Mouse (Mus musculus) left cerebral cortex, postnatal 14 days (tissue): ENCODE measurements at regions not wholly inside any gene's neighbourhood (a gene's known extent, or its start where the extent isn't known, plus 50 kb on each side); places are given as distances from the start of the nearest gene placed in this dataset.

ENCODE experiments used
- DNase-seq, 2 experiments: peaks; one replicate each; pipeline ENCODE4 v3.0.0; 2021 to 2022; ENCODE audit warnings: low spot score in 2 of 2, mixed read lengths in 1 of 2
- intact Hi-C: fragments of 180-260 bp; cut with DNase I; formaldehyde crosslinking; loops from one replicate; pipeline ENCODE4 v1.15.1; 2025

DNA sequence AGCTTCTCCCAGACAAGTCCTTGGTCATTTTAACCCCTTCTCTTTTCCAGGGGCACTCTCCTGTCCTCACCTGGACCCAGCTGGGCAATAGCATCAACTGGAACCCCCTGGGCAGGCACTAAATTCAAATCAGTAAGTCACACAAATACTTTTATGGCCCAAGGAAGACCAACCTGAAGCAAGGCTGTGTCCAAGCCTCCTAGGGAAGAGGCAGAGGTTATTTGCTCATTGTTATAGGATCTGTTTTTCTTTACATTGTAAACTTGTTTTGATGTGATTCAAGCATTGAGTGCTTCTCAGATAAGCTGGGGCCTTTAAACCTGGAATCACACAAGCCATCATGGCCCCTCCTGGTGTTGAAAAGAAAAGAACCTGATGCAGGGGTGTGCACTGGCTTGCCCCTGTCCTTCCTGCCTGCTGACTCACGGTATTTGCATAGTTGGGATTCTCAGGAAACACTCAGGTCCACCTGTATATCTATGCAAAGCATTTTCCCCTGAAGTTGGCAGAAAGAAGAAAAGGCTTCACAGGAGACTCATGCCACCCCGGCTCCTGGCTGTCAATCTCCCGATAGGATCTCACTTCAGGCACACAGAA, 114.9 kb upstream of the Kit start:
- no peak for DNase-seq
- intact Hi-C loops = no loop called here

DNA sequence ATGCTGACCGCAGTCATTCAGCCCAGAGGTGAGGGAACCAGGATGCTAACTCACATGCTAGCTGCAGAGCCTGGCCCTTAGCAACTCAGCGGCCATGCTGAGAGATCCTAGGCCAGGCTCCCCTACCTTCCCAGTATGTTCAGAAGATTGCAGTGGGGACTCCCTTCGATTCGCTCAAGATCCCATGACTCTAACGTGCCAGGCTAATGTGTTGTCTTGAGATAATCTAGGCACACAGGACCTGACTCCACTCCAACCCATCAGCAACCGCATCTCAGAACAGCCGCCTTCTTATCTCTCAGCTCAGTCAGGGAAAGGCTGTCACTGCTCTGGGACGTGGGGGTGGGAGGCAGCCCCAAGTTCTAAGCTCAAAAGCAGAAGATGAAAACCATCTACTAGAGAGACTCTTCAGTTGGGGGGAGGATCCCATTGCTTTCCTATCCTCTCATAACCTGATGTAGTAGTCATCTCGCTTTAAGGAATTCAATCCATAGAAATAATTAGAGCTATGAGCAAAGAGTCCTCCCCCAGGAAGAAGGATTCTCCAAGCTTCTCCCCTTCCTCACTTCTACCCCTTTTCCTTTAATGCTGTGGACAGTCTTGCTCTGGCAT, 114.2 kb upstream of the Kit start:
- DNase-seq = no peak
- intact Hi-C loops = no loop called here

DNA sequence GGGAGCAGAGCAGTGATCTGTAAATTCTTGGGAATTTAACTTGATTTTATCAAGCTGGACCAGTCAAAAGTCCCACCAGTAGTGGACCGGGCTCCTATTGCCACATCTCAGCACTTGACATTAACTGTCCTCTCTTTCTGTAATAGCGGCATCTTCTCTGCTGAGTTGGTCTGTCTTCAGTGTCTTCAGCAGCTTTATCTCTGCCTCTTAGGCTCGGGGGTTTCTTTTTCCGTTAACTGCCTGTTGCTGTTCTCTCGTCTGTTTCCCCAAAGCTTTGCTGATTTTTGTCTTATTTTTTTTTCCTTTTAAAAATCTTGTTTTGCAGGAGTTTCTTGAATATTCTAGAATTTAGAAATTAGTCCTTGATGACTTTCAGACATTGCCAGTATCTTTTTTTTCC, 113.3 kb upstream of the Kit start:
- intact Hi-C loops = no loop called here
- DNase-seq = no peak

DNA sequence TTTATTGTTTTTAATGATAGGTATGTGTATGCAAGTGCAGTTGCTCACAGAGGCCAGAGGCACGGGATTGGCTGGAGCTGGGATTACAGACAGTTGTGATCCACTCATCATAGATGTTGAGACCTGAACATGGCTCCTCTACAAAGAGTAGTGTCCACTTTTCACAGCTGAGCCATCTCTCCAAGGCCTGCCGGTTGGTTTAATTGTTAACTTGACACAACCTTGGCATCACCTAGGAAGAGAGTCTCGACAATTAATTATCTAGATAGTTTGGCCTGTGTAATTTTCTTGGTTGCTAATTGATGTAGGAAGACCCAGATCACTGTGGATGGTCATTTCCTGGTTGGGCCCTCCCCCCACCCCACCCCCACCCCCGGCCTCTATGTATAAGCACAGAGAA, 111.1 kb upstream of the Kit start:
- intact Hi-C loops = no loop called here
- DNase-seq = no peak

DNA sequence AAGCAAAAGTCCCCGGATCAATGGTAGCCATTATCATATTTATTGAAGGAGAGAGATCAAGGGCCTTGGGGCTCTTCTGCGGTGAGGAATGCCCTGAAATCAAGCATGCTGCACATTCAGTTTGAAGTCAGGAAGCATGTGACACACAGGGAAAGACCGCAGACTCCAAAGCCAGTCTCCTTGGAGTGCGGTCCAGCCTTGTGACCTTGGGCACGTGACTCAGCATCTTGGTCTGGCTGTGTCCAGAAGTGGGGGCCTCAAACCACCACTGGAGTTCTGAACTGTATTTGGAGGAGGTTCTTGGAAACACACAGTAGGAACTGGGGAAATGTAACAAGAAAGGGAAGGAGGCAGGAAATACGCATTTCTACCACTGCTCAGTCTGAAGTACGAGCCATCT, 109.0 kb upstream of the Kit start:
- no peak for DNase-seq
- intact Hi-C loops = no loop called here

DNA sequence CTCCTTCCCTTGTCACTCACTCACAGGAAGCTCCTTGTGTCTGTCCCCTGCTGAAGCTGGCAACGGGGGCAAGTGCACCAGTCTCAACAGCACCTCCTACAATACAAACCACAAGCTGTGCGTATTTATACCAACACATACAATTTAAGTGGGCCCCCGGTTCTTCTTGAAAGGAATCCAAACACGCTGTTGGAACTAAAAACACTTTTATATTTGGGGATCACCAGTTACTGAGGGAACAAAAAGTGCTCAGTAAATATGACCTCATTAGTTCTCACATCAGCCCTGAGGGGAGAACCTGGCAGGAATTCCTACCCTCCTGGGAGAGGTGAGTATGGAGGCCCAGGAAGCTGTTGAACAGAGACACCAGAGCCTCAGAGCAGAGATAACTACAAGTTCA, 107.8 kb upstream of the Kit start:
- intact Hi-C loops = no loop called here
- DNase-seq = no peak

DNA sequence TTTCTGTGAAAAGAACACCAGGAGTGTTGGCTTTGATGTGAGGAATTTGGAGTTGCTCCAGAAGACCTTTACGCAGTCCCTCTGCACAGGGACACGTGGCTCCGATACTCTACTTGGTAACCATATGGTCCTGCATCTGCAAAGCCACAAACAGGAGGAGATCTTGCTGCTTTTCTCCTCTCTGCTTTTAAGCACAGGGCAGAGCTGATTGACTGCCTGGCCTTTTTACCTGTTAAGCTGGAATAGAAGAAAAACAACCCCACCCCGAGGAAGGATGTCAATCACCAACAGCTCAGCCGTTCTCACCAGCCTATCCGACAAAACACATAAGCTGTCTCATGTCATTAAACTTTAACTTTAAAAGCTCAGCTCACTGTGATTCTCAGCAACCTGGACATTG, 106.8 kb upstream of the Kit start:
- intact Hi-C loops = no loop called here
- no peak for DNase-seq

DNA sequence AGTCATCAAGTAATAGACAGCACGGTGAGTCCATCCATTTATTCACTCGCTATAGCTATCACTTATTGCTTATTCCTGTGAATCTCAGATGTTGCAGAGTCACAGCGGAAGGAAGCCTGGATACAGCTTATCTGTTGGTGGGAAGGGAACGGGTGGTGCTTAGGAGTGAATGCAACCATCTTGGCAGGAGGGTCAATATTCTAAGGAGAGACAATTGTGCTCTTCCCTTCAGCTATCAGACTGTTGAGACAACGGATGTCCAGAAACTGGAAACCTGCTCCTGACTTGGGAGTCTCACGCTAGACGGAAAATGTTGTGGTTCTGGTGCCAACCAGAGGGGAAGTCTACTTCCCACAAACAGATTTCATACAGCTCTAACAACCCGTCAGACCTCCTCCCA, 103.7 kb upstream of the Kit start:
- DNase-seq = no peak
- intact Hi-C loops = no loop called here

DNA sequence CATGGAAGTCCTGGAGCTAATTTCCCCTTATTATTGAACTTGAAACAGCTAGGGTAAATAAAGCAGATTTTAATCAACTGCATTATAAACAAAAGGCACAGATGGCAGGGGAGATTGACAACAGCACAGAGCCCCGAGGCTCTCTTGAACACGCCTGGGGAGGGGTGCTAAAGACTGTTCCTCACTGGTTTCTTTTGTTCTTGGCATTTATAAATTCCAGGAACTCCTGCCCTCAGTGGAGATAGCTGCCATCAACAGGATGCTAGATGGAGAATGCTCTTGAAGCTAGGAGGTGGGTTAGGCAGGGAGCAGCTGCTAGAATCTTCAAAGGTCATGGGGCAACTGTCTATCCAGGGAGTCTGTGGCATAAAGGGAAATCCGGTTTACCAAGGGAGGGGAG, 102.2 kb upstream of the Kit start:
- DNase-seq = no peak
- intact Hi-C loops = no loop called here

DNA sequence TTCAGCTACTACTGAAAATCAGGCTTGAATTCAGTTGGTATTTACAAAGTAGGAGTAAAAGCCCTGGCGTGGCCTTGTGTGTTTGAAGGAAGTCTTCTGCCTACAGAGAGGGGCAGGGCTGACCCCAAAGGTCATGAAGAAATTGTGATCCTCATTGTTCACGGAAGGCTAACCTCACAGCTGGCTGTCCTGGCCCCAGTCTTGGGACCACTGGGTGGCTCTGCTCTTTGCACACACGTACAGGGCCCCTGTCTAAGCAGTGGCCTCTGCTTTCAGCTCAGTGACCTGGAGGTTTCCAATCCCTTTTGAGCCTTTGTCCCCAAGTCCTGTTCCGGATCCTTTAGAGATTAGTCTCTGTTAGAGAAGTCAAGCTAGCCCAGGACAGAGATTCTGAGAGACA, 99.3 kb upstream of the Kit start:
- intact Hi-C loops = no loop called here
- DNase-seq = no peak

DNA sequence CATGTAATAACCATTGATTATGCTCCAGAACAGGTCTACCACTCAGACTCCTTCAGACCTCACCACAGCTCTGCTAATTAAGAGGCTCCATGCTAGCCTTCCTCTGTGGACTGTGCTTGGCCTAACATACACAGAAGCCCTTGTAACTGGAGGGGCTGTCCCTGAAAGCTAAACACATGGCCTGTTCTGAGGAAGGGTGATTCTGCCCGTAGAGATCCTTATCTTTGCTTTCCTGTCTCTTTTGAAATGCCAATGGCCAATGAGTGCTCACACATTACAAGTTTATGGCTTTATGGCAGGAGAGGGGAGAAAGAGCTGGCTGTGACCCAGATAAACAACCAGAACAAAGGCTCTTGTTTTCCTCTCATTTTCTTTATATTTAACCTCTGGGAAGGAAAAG, 96.2 kb upstream of the Kit start:
- intact Hi-C loops = no loop called here
- DNase-seq = no peak

DNA sequence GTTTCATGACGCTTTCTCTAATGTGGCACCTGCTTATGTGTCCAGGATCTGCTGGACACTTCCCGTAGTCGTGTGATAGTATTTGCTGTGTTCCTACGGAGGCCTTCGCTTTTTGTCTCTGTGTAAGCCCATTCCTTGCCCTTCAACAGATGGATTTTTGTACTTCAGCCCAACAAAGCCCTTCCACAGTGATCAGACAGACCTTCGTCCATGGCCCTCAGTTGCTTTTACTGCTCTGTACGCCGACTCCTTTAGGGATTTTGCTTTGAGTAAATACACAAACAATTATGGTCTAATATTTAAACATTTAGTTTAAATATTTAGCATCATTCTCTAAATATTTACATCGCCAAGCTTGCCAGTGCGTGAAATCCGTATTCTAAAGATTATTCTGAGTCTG, 95.6 kb upstream of the Kit start:
- intact Hi-C loops = no loop called here
- no peak for DNase-seq

DNA sequence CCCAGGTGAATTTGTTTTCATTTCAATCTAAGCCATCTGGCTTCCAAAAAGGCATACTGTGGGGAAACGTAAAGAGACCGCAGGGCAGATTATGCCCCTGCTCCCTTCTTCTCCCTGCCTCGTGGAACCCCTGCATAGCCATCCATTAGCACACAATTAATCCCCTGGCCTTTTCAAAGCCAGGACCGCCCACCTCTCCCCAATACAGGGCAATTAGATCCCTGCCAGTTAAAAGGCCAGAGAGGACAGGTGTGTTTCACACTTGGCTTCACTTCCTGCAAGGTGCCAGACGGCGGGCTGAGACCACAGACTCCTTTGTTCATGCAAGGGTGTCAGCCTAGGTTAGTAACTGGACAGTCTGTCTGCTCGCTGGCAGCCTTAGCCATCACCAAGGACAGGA, 93.1 kb upstream of the Kit start:
- intact Hi-C loops = no loop called here
- no peak for DNase-seq

DNA sequence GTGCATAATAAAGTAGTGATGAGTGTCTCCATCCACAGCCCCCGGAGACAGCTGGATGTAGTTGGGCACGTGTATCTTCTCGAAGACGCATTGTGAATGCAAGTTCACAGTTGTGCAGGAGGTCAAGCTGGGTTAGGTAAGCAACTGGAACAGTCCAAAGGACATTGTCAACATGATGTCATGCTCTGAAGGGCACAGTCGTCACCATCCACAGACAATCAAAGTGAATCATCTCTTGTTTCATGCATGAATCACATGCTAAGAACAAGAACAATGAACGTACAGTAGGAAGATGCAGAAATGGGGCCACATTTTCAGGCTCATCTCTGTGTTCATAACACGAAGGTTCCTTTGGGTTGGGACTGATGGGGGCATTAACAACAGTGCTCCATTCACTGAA, 90.4 kb upstream of the Kit start:
- DNase-seq = no peak
- intact Hi-C loops = no loop called here

DNA sequence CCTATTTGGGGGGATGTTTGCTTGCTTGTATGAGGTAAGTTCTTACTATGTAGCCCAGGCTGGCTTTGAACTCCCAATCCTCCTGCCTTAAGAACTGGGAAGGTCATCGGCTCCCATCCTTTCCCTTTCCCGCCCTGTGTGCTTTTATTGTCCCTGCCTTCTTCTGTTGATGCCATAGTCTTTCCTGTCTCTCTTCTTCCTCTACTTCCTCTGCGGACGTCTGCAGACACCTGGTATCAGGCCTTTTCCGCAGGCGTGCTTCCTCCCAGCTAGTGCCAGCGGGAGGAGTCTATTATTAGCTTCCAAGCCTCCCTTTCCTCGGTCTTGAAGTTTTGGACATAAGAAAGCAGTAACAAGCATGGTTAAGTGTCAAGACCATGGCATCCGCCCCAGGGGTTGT, 83.9 kb upstream of the Kit start:
- intact Hi-C loops = no loop called here
- DNase-seq = no peak

DNA sequence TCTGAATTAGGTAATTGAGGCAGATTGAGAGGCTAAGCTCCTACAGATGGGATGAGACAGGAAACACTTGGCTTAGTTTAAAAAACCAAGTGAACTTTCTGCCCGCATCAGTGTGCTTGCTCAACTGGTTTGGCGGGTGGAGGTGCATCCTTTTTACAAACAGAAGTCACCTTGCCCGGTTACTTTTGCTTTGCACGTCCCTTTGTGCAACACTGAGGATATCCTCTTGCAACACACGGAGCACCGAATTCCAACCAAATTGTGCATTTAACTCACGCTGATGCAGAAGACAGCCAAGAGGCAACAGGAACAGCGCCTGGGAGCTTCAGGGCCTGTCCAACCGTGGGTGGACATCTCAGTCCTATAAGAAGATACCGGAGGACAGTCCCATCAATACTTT, 80.6 kb upstream of the Kit start:
- intact Hi-C loops = no loop called here
- DNase-seq = no peak

DNA sequence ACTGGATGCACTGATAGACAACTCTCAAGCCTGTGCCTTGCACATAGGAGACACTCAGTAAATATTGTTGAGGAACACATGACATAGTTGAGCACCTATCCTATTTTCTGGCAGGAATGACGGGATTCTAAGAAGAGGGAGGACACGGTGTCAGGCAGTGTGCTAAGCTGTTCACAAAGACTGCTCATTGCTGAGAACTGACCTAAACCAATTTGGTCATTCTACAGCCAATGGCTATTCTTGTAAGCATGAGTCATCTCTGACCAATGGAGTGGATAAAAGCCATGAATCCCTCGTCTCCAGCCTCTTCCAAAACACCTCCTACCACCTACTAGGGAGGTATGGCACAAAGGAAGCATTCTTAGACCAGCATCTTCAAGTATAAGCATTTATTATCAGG, 75.7 kb upstream of the Kit start:
- intact Hi-C loops = no loop called here
- no peak for DNase-seq

DNA sequence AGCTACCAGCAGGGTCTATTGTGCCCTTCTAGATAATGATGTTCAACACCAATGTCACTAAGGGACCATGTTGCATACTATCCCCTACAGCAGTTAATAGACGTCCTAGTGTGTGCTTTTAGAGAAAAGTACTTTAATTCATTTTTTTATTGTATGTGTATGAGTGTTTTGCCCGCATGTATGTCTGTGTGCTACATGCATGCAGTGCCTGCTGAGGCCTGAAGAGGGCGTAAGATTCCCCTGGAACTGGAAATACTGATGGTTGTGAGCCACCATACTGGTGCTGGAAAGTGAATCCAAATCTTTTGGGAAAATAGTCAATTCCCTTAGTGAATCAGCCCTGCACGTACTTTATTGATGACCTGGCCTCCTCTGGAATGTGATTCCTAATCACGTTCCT, 75.0 kb upstream of the Kit start:
- intact Hi-C loops = no loop called here
- no peak for DNase-seq

DNA sequence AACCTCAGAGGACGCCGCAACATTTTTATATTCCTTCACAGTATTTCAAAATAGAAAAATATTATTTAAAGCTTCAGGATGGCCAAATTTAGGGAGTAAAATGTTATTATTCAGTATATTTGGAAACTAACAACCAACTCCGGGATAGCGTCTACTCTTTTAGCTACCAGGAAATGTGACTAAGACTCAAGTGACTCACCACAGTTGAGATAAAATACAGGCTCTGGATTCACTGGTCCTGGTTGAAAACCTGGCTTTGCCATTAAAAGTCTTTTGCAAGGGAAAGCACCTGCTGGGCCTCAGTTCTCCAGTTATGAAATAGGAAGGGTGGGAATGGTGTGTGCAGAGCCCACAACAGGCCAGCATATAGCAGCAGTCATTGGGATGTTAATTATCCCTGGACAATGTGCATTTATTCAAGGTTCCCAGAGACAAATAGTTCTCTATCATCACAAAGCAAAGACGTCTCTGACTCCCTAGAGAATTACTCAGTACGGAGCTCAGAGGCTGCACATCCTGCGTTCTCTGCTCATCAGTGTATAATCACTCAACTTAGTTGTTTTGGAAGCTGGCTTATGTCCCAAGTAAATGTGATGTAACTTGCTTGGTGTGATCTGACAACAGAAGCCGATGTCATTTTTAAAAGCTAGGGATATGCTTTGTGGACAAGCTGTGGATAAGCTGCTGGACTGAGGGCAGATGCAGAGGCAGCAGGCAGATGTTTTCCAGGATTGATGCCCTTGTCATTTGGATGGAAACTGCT, 73.9 kb upstream of the Kit start:
- DNase-seq = no peak
- intact Hi-C loops = no loop called here

DNA sequence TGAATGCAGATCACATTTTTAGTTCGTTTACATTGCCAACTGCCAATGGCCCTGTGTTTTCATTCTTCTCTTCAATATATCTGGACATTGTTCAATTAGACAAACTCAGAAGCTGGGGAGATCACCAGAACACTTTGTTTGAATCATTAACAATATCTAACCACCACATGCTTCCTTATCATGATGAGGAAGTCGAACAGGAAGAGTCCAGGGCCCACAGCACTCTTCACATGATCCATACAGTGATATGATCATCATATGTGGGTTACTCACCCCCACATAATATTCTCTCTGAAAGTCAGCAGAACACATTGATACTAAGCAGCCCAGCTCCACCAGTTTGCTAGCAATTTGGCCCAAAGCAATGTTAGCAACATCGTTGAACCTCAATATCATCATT, 71.0 kb upstream of the Kit start:
- no peak for DNase-seq
- intact Hi-C loops = no loop called here
